Mouse (Mus musculus): ENCODE measurements at regions not wholly inside any gene's neighbourhood (a gene's known extent, or its start where the extent isn't known, plus 50 kb on each side); places are given as distances from the start of the nearest gene placed in this dataset.

GRCm38 (mm10) chr15:69336491-69336890 lies 2835.8 kb upstream of the Lrrc6 start:
- WGBS, result 48% methylated on average over 2 of the region's 2 CpGs
- H3K36me3 ChIP-seq (ENCODE audit: control insufficient read depth, insufficient read depth), result no peaks in the 10 kb centered on the region

GRCm38 (mm10) chr15:69326537-69326936 lies 2825.8 kb upstream of the Lrrc6 start:
- Histone ChIP-seq H3K27me3 (ENCODE audit: control insufficient read depth, insufficient read depth, low read length) (no peaks in the 10 kb centered on the region), H3K4me1 (ENCODE audit: control insufficient read depth, insufficient read depth, low read length) (no peaks in the 10 kb centered on the region), H3K27ac (ENCODE audit: low read length) (no peak overlapping the region), H3K4me2 (ENCODE audit: low read depth, low read length) (no peak overlapping the region), H3K9me3 (replicated peaks; ENCODE audit: control insufficient read depth, low read length) (no peaks in the 10 kb centered on the region), H3K4me3 (ENCODE audit: low read length) (no peak overlapping the region), H3K36me3 (ENCODE audit: control insufficient read depth, insufficient read depth) (no peaks in the 10 kb centered on the region), H3K9ac (ENCODE audit: low read length) (no peak overlapping the region)
- ATAC-seq (replicated peaks; ENCODE audit: extremely low read depth, insufficient read depth, low FRiP score), result no peak

More at GRCm38 (mm10) chr15:69336491-69336890, 2835.8 kb upstream of the Lrrc6 start:
- Histone ChIP-seq H3K4me2 (ENCODE audit: low read depth, low read length) (no peak overlapping the region), H3K27ac (ENCODE audit: low read length) (no peak overlapping the region), H3K27me3 (ENCODE audit: control insufficient read depth, insufficient read depth, low read length) (no peaks in the 10 kb centered on the region), H3K4me3 (ENCODE audit: low read length) (no peak overlapping the region), H3K9ac (ENCODE audit: low read length) (no peak overlapping the region), H3K9me3 (replicated peaks; ENCODE audit: control insufficient read depth, low read length) (peaks cover 4% of the 10 kb centered on the region; the same call in 1 of the 2 replicates), H3K4me1 (ENCODE audit: control insufficient read depth, insufficient read depth, low read length) (no peaks in the 10 kb centered on the region)
- no peak for ATAC-seq (replicated peaks; ENCODE audit: extremely low read depth, insufficient read depth, low FRiP score)

- peak overlapping the region; percentile 81 for H3K27ac ChIP-seq (ENCODE audit: low read length)
- no peak overlapping the region for H3K9ac ChIP-seq (ENCODE audit: low read length)
- WGBS, result 32% methylated on average over 5 of the region's 5 CpGs
- ATAC-seq (replicated peaks; ENCODE audit: extremely low read depth, insufficient read depth, low FRiP score), result peak; percentile 83
- H3K27me3 ChIP-seq (ENCODE audit: control insufficient read depth, insufficient read depth, low read length), result no peaks in the 10 kb centered on the region
- H3K4me3 ChIP-seq (ENCODE audit: low read length), result no peak overlapping the region
- no peaks in the 10 kb centered on the region for H3K9me3 ChIP-seq (replicated peaks; ENCODE audit: control insufficient read depth, low read length)
- peaks cover 10% of the 10 kb centered on the region for H3K4me1 ChIP-seq (ENCODE audit: control insufficient read depth, insufficient read depth, low read length)
- H3K4me2 ChIP-seq (ENCODE audit: low read depth, low read length), result peak overlapping the region; percentile 31
- no peaks in the 10 kb centered on the region for H3K36me3 ChIP-seq (ENCODE audit: control insufficient read depth, insufficient read depth)
These were observed 2802.4 kb upstream of the Lrrc6 start for GRCm38 (mm10) chr15:69303100-69303499.

GRCm38 (mm10) chr15:69291273-69291672 lies 2790.6 kb upstream of the Lrrc6 start:
- Histone ChIP-seq H3K4me3 (ENCODE audit: low read length) (no peak overlapping the region), H3K9ac (ENCODE audit: low read length) (no peak overlapping the region), H3K36me3 (ENCODE audit: control insufficient read depth, insufficient read depth) (no peaks in the 10 kb centered on the region), H3K4me2 (ENCODE audit: low read depth, low read length) (no peak overlapping the region), H3K27me3 (ENCODE audit: control insufficient read depth, insufficient read depth, low read length) (no peaks in the 10 kb centered on the region), H3K9me3 (replicated peaks; ENCODE audit: control insufficient read depth, low read length) (no peaks in the 10 kb centered on the region), H3K27ac (ENCODE audit: low read length) (no peak overlapping the region), H3K4me1 (ENCODE audit: control insufficient read depth, insufficient read depth, low read length) (no peaks in the 10 kb centered on the region)
- 60% methylated on average over 1 of the region's 1 CpGs for whole genome bisulfite sequencing
- ATAC-seq (replicated peaks; ENCODE audit: extremely low read depth, insufficient read depth, low FRiP score), result no peak

GRCm38 (mm10) chr15:69275546-69276255 lies 2775.0 kb upstream of the Lrrc6 start:
- Histone ChIP-seq H3K27me3 (ENCODE audit: control insufficient read depth, insufficient read depth, low read length) (no peaks in the 10 kb centered on the region), H3K4me1 (ENCODE audit: control insufficient read depth, insufficient read depth, low read length) (no peaks in the 10 kb centered on the region), H3K9ac (ENCODE audit: low read length) (no peak overlapping the region), H3K4me2 (ENCODE audit: low read depth, low read length) (no peak overlapping the region), H3K4me3 (ENCODE audit: low read length) (no peak overlapping the region), H3K36me3 (ENCODE audit: control insufficient read depth, insufficient read depth) (no peaks in the 10 kb centered on the region), H3K27ac (ENCODE audit: low read length) (no peak overlapping the region), H3K9me3 (replicated peaks; ENCODE audit: control insufficient read depth, low read length) (no peaks in the 10 kb centered on the region)
- ATAC-seq (replicated peaks; ENCODE audit: extremely low read depth, insufficient read depth, low FRiP score), result no peak

GRCm38 (mm10) chr15:69274225-69274766 lies 2773.6 kb upstream of the Lrrc6 start:
- H3K27me3 ChIP-seq (ENCODE audit: control insufficient read depth, insufficient read depth, low read length), result no peaks in the 10 kb centered on the region
- H3K4me3 ChIP-seq (ENCODE audit: low read length), result no peak overlapping the region
- WGBS, result 67% methylated on average over 8 of the region's 8 CpGs
- no peaks in the 10 kb centered on the region for H3K9me3 ChIP-seq (replicated peaks; ENCODE audit: control insufficient read depth, low read length)
- H3K4me2 ChIP-seq (ENCODE audit: low read depth, low read length), result no peak overlapping the region
- ATAC-seq (replicated peaks; ENCODE audit: extremely low read depth, insufficient read depth, low FRiP score), result no peak
- H3K9ac ChIP-seq (ENCODE audit: low read length), result no peak overlapping the region
- H3K36me3 ChIP-seq (ENCODE audit: control insufficient read depth, insufficient read depth), result no peaks in the 10 kb centered on the region
- no peak overlapping the region for H3K27ac ChIP-seq (ENCODE audit: low read length)
- H3K4me1 ChIP-seq (ENCODE audit: control insufficient read depth, insufficient read depth, low read length), result no peaks in the 10 kb centered on the region

GRCm38 (mm10) chr15:69273518-69273917 lies 2772.8 kb upstream of the Lrrc6 start:
- no peak for ATAC-seq (replicated peaks; ENCODE audit: extremely low read depth, insufficient read depth, low FRiP score)
- 77% methylated on average over 1 of the region's 1 CpGs for WGBS
- Histone ChIP-seq H3K4me3 (ENCODE audit: low read length) (no peak overlapping the region), H3K36me3 (ENCODE audit: control insufficient read depth, insufficient read depth) (no peaks in the 10 kb centered on the region), H3K27me3 (ENCODE audit: control insufficient read depth, insufficient read depth, low read length) (no peaks in the 10 kb centered on the region), H3K4me1 (ENCODE audit: control insufficient read depth, insufficient read depth, low read length) (no peaks in the 10 kb centered on the region), H3K4me2 (ENCODE audit: low read depth, low read length) (no peak overlapping the region), H3K9ac (ENCODE audit: low read length) (no peak overlapping the region), H3K27ac (ENCODE audit: low read length) (no peak overlapping the region), H3K9me3 (replicated peaks; ENCODE audit: control insufficient read depth, low read length) (no peaks in the 10 kb centered on the region)

GRCm38 (mm10) chr15:69261940-69262339 lies 2761.2 kb upstream of the Lrrc6 start:
- Histone ChIP-seq H3K4me1 (ENCODE audit: control insufficient read depth, insufficient read depth, low read length) (no peaks in the 10 kb centered on the region), H3K9ac (ENCODE audit: low read length) (no peak overlapping the region), H3K9me3 (replicated peaks; ENCODE audit: control insufficient read depth, low read length) (no peaks in the 10 kb centered on the region), H3K36me3 (ENCODE audit: control insufficient read depth, insufficient read depth) (no peaks in the 10 kb centered on the region), H3K27me3 (ENCODE audit: control insufficient read depth, insufficient read depth, low read length) (no peaks in the 10 kb centered on the region), H3K4me2 (ENCODE audit: low read depth, low read length) (no peak overlapping the region), H3K4me3 (ENCODE audit: low read length) (no peak overlapping the region), H3K27ac (ENCODE audit: low read length) (no peak overlapping the region)
- 69% methylated on average over 1 of the region's 1 CpGs for WGBS
- ATAC-seq (replicated peaks; ENCODE audit: extremely low read depth, insufficient read depth, low FRiP score), result no peak

- 87% methylated on average over 3 of the region's 3 CpGs for WGBS
- H3K9me3 ChIP-seq (replicated peaks; ENCODE audit: control insufficient read depth, low read length), result no peaks in the 10 kb centered on the region
- H3K4me3 ChIP-seq (ENCODE audit: low read length), result no peak overlapping the region
- no peaks in the 10 kb centered on the region for H3K36me3 ChIP-seq (ENCODE audit: control insufficient read depth, insufficient read depth)
- ATAC-seq (replicated peaks; ENCODE audit: extremely low read depth, insufficient read depth, low FRiP score), result no peak
- H3K4me2 ChIP-seq (ENCODE audit: low read depth, low read length), result no peak overlapping the region
- H3K9ac ChIP-seq (ENCODE audit: low read length), result no peak overlapping the region
- no peak overlapping the region for H3K27ac ChIP-seq (ENCODE audit: low read length)
- H3K27me3 ChIP-seq (ENCODE audit: control insufficient read depth, insufficient read depth, low read length), result no peaks in the 10 kb centered on the region
- no peaks in the 10 kb centered on the region for H3K4me1 ChIP-seq (ENCODE audit: control insufficient read depth, insufficient read depth, low read length)
These were observed 2756.6 kb upstream of the Lrrc6 start for GRCm38 (mm10) chr15:69257161-69257778.

Measured in heart, embryonic 16.5 days (tissue).